Mouse (Mus musculus) kidney, postnatal 36 days (tissue): Measurements from ENCODE around the gene Stim1.
"Not testable (repeated sequence)": the region's sequence is repeated elsewhere in the genome, so short reads cannot be mapped to it uniquely, and the experiment has no call there.

Experiments used
- DNase-seq, 2 experiments: peaks; one replicate each; pipeline ENCODE4 v3.0.0; 2021 to 2022; ENCODE audit warnings: mixed read lengths in 2 of 2

The Stim1 gene

DNA sequence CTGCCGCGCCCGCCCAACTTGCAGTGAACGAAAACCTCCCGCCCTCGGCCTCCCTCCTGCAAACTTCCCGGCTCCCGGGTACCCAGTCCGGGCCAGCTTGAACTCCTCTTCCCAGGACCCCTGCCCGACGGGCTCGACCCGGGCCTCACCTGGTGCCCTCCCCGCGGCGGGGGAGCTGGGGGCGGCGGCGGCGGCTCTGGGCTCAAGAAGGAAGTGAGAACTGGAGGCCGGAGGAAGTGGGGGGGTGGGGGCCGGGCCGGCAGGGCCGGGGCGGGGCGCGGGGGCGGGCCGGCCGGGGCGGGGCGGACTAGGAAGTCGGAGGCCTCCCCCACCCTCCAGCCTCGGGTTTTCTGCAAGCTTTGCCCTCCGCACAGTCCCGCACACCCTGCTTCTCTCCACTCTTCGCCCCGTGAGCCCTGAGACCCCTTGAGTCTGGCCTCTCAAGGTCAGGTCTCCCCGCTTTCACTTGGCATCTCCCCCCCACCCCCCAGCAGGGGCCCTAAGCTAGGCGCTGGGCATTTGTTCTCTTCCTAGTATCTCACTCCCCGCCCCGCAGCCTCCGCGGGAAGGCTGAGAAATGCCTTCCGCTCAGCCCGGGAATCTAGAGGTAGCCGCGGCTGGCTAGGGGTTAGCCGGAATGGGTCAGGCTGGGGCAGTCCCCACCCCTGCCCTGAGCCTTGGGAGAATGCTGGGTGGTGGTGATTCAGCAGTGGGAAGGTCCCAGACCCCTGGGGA, 17.5 kb upstream of the Stim1 start:
- peak; percentile 73 to 87 for DNase-seq

DNA sequence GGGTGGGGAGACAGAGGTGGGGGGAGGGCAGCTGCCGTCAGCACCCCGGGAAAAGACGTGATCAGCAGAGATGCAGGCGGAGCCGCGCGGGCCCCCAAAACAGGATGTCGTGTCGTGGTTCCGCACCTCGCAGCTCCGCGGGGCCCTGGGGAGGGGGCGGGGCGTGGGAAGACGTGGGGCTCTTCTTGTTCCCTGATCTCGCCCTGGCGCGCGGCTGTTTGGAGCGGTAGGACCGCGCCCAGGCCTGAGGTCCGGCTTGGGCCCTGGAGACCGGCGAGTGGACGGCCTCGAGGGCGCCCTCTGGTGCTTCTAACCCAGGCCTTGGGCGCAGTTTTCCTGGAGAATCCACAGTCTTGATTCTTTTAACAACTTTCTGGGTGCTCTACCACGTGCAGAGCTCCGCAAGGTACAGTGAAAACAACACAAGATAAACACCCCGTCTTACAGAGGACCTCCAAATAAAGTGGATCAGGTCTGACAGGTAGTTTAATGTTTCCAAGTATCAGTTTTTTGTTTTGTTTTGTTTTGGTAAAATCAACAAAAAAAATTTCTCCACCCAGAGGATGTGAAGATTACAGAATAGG, 16.9 kb upstream of the Stim1 start:
- DNase-seq = peak; percentile 94 to 97

DNA sequence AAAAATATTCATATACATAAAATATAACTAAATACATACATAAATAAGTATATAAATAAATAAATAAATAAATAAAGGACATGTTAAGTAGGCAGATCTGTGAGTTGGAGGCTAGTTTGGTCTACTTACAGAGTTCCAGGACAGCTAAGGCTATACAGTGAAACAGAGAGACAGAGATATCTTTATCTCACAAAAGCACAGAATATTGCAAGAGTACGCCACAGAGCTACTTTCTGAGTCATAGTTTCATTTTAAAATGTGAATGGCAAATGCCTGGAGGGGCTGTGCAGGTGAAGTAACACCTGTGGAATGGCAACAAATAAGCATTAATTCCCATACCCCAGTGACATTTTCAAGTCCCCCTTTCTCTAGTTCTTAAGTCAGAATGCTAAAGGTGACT, 14.0 kb upstream of the Stim1 start:
- no peak for DNase-seq

DNA sequence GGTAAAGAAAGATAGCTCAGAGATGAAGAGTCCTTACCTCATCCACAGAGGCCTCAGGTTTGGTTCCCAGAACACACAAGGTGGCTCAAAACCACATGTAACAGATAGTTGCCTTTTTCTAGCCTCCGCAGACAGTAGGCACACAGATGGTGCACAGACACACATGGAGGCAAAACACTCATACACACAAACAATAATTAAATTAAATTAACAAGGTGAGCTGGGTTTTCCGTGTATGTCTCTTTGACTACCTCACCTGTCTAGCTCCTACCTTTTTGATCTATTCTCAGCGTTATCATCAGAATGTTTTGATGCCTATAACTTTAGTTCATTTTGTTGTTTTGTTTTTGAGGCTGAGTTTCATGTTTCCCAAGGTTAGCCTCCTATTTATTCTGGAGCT, 11.7 kb upstream of the Stim1 start, which contains the start of gene Rhog:
Gene Rhog, minus strand, starts transcription at position 101 of the 400 bp plus-strand sequence.
- no peak for DNase-seq

DNA sequence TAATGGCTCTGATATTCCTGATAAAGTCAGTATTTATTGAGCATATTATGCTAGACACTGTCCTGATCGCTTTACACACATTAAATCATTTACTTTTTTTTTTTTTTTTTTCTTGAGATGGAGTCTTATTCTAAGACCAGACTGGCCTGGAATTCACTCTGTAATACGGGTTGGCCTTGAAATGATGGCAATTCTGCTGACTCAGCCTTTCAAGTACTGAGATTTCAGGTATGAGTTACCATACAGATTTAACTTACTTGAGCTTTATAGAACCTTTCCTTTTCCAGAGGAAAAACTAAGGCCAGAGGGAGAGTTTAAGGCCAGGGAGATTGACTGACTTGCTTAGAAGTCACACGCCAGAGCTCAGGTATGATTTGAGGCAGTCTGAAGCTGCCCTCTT, 11.0 kb upstream of the Stim1 start:
- DNase-seq = no peak

DNA sequence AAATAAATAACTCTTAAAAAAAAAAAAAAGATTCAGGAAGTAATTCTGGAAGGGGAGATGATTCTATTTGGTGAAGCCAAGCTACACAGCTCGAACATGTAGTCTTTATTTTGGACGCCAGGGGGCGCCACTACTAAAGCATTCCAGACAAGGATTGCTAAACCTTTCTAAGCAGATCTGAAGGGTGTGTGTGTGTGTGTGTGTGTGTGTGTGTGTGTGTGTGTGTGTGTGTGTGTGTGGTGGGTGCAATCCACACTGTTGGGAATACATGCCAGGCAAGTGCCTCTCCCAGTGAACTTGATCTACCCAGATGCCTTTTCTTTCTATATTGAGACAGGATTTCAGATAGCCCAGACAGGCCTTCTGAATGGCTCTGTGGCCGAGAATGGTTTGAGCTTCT, 9.4 kb upstream of the Stim1 start:
- peak; percentile 75 to 92 for DNase-seq

DNA sequence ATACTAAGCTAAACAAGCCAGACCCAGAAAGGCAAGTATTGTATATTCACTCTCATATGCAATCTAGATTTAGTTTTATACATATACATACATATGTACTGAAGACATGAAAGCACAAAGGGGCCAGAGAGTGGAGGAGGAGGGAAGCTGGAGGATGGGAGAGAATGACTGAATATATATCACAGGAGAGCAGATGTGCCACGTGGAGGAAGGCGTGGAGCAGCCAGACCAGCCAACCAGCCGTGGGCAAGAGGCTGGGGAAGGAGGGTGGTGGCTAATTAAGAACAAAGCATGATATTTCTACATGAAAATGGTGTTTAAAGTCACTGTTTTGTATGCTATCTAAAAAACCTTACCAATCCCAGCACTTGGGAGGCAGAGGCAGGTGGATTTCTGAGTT, 8.9 kb upstream of the Stim1 start:
- DNase-seq = no peak

DNA sequence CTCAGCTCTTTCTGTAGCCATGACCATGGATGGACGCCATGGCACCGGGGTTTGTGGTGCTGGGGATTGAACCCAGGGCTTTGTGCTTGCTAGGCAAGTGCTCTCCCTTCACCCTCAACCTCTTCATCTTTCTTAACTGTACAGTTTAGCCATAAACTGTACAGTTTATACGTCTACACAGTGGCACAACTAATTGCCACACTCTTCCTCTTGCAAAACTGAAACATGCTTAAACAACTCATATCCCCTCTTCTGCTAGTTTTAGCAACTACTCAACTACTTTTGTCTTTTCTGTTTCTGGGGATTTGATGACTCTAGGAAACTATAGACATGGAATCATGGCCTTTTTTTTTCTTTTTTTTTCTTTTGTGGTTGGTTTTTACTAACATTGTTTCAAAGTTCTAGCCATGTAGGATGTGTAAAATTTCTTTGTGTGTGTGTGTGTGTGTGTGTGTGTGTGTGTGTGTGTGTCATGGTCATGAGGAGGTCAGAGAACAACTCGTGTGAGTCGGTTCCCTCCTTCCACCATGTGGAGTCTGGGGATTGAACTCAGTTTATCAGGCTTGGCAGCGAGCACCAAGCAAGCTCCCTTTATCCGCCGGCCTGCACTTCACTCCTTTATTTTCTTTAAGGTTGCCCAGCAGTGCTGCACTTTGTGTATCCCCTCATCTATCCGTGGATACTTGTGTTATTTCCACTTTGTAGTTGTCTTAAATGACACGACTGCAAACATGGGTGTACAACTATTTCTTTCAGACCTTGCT, 7.7 kb upstream of the Stim1 start:
- no peak for DNase-seq

DNA sequence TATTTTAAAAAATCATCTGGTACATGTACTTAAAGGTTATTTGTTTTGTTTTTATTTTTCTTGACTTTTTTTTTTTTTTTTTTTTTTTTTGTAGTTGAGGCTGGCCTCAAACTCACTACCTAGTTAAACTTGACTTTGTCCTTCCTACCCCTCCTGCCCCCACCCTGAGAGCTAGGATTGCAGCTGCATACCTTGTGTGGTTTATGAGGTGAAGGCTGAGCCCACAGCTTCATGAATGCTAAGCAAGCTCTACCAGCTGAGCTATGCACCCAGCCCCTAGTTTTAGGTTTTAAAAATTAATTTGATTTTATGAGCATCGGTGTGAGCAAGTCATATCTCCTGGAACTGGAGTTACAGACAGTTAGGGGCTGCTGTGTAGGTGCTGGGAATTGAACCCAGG, 7.1 kb upstream of the Stim1 start:
- no peak for DNase-seq

DNA sequence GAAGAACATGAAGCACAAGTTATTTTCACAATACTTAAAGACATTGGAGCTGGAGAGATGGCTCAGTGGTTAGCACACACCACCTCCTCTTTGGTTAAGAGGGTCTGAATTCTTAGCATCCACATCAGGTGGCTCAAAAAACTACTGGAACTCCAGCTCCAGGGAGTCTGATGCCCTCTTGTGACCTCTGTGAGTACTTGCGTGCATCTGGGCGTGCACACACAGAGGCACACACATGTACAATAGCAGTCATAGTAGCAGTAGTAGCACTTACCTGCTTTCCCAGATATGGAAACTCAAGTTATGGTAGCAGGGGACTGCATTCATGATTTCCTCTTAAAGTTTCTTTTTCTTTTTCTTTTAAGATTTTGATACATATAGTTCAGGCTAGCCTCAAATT, 4.6 kb upstream of the Stim1 start:
- no peak for DNase-seq

DNA sequence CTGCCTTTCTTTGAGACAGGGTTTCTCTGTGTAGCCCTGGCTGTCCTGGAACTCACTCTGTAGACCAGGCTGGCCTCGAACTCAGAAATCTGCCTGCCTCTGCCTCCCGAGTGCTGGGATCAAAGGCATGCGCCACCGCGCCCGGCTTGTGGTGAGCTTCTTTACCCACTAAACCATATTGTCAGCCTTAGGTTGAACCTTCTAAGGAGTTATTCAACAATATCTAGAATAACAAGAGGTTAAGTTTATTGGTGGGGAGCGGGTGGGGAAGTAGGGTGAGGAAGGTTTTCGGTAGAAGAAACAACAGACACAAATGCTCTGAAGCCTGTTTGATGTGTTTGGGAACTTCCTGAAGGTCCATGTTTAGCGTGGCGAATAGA, 1.6 kb upstream of the Stim1 start:
- not testable (repeated sequence) for DNase-seq

DNA sequence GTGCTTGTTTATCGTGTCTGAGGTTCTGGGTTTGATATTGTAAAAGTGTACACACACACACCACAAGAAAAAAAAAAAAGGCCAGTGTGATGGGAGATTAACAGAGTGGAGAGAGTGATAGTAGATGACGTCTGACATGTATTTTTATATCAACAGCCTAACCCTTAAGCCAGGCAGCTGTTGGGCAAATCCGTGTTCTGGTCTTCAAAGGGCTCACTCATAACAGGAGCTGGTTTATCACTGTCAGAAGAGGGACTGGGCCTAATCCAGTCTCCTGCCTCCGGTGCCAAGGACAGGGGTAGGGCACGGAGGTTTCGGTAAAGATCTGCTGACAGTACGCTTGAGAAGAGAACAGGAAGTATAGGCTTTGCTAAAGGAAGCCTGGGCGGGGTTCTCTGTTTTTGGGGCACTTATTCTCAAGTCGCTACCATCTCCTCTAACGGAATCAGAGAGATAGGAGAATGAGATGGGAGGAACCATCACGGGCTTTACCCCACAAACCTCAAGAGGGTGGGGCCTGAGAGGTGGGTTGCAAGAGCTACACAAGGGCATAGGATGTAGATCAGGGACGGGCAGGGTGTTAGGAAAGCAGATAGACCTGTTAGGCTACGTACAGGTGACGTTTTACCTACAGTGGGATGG, 1.1 kb upstream of the Stim1 start:
- DNase-seq = no peak

DNA sequence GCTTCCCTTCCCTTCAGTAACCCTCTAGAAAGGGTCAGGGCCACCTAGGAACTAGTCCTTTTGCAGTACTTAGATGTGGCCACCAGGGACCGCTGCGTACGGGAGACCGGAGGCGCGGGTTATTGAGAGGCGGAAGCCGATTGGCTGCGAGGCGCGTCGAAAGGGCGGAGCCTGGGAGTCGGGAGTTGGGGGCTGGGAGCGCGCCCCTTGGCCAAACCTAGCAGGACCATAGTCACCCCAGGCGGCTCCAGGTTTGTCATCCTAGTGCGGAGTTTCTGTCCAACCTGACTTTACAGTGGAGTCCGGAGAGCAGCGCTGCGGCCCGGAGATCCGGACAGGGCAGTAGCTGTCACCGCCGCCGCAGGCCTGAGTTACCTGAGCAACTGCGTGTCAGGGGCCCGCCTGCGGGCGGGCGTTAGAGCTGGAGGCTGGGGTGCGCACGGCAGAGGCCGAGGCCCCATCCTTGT, 460 bp upstream of the Stim1 start:
- peak; percentile 94 to 98 for DNase-seq

DNA sequence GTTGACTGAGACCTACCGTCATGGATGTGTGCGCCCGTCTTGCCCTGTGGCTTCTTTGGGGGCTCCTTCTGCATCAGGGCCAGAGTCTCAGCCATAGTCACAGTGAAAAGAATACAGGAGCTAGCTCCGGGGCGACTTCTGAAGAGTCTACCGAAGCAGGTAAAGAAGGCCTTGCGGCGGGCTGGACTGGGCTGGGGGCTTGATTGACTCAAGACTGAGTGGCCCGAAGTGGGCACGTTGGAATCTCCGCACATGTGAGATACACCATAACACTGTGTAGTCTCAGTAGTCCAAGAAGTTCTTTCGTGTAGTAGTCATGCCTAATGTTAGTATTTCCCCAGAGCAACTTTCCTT, 766 bp downstream of the Stim1 start:
- DNase-seq = no peak

DNA sequence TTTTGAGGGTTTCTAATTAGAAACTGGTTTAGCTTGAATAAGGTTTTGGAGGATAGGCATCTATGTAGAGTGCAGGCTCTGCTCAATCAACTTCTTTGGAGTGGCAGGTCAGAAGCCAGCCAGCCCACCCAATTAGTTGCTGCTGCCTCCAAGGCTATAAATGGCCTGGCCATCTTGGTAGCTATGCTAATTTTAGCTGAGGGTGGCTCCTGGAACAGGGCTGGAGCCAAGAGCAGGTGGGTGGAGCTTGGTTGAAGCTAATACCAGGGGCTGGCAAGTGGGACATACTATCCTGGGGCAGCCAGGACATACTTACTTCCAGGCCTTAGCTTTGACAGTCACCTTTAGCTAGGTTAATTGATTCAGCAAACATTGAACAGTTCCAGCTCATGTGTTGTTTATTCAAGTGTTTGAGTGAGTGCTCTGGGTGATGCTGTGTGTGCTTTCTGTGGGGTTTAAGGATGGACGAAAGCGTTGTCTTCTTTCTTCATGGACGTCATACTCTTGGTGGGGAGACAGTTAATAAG, 4.9 kb downstream of the Stim1 start:
- no peak for DNase-seq

DNA sequence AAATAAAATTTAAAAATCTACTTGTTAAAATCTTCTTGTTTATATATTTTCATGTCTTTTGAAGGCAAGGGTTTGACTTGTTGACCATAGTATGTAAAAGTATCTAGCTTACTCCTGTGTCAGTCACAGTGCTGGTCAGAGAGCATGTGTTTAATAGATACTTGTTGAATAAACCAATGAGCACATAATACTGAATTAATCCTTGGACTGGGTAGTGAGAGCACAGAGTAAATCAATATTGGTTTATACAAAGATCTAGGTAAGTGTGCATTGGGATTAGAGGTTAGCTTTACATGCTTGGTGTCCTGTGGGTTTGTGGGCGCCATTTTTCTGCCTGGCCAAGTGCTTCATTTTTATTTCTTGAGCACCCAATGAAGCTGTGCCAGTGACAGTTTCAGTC, 13.8 kb downstream of the Stim1 start:
- DNase-seq = no peak

DNA sequence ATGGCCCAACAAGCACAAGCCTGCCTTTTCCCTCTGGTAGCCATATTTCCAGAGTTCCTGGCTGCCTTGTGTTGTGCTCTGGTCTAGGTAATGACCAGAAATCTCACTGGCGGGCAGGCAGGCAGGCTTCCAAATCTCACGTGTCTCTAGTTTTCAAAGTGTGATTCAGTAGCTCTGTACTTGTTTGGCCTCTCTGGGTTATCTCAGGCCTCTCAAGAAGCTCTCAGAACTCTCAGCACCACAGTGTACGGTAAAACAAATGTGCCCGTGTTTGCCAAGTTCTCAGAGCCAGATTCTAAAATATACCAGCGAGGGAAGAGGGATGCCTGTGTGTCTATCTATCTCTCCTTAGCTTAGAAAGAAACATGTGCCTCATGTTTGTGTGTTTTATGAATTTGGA, 14.7 kb downstream of the Stim1 start:
- no peak for DNase-seq

DNA sequence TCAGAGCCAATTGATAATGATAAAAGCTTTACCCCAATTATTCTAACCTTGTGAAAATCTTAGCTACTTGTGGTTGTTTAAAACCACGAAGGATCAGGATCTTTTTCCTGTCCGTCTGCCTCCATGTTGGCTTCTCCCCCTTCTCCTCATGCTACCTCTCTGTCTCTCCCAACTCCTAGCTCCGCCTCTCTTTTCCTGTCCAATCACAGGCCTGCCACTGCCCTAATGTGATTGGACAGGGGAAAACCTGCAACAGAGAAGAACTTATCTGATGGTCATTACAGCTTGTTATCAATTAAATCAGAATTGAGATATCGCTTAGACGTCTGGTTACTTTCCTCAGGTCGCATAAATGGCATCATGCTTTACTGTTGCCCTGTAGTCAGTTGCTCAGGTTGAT, 21.9 kb downstream of the Stim1 start:
- no peak for DNase-seq

DNA sequence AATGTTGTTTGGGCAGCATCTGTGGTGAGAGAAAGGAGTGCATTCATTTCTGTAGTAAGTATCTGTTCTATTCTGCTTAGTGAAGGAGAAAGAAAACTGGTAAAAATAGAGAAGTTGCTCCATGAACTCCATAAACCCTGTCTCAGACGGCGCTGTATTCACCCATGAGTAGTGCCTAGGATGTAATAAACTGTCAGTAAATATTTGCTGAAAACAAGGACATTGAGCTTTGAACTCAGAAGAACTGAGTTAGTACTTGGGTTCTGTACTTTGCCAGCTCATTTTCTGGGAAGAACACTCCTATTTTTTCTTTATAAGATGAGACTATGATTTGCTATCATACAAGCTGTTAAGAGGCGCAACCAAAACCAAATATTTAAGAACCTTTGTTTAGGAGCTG, 24.6 kb downstream of the Stim1 start:
- no peak for DNase-seq

DNA sequence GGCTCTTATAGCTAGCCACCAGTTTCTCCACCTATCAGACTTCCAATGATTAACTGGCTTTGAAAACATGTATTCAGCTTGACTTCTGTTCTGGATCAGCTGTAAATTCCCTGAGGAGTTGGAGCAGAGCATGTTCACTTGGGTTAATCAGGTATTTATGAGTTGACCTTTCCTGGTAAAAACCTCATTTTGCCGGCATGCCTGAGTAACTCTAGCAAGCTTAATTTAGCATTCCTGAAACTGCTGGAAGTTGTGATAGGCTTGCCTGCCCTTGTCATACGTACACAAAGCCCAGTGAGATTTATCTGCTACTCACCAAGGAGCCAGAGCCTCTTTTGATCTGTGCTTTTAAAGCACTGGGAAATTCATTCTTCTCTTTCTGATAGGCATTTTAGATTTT, 25.6 kb downstream of the Stim1 start:
- DNase-seq = peak; percentile 46 to 64

DNA sequence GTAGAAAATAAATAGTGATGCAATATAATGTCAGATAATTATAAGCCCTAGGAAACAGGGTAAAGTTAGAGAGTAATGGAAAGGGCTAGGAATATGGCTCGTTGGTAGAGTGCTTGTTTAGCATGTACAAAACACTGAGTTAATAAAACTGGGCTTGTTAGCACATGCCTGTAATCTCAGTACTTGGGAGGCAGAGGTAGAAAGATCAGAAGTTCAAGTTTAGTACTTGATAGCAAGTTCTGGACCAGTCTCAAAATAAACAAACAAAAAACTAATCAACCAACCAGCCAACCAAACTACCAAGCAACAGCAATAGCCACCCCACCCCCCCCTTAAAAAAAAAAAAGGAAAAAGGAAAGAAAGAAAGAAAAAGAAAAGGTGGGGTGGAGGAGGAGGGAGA, 33.2 kb downstream of the Stim1 start:
- no peak for DNase-seq

DNA sequence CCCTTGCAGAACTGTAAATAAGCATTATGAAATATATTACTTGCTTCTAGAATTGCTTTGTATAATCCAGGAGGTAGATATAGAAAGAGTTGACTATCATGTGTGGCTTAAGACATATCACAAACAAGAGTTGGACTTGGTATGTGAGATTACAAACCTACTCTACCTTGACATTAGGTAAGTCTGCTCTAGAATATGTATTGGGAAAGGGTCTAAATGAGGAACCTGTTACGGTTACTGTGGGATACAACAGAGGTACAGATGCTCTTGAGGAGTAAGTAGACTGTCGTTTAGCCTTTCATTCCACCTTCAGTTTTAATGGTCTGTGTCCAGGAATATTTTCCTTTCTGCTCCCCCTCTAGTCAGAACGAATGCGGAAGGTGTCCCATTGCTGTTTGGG, 34.9 kb downstream of the Stim1 start:
- no peak for DNase-seq

DNA sequence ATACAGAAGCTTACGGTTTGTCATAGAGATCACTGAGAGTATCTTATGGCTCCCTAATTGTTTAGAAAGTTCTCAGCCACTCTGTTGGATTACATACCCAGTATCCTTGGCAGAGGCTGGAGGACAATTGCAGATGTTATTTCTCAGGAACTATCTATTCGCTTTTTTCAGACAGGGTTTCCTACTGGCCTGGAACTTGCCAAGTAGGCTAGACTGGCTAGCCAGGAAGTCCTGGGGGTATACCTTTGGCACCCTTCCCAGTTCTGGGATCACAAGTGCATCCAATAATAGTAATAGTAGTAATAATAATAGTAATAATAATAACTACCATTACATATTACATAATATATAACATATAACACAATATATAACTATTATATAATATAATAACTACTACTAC, 38.0 kb downstream of the Stim1 start:
- peak in 1 of 2 experiments; percentile 9 for DNase-seq
